Mouse (Mus musculus) heart, embryonic 14.5 days (tissue): Measurements from ENCODE around the gene Tubg2. TPM values are rescaled to one million over a fixed set of nuclear protein-coding genes. Genes with fewer than 3 reads are reported as not detected.
A peak's percentile ranks its signal among the peaks of the same experiment; 100 is the strongest.

Source experiments
- ATAC-seq: fragments of 200-750 bp; cut with Nextera tagmentation; 2 replicates; pipeline ENCODE4 v1.8.0; 2017; ENCODE audit warnings: low read depth, moderate TSS enrichment; ENCODE audit not compliant: insufficient number of reproducible peaks, insufficient read depth, low FRiP score
- H3K27ac ChIP-seq, 2 experiments: fragments of 200-500 bp in 1 of 2; fragments of 300-500 bp in 1 of 2; sonication (generic) in 1 of 2; replicated peaks in 1 of 2; 2 replicates each; pipeline ENCODE4 v1.5.1; 2012 to 2014; ENCODE audit warnings: low read depth in 2 of 2, low read length in 2 of 2, control low read depth in 1 of 2, mild to moderate bottlenecking in 1 of 2, mixed read lengths in 1 of 2; ENCODE audit not compliant: control insufficient read depth in 1 of 2, insufficient read depth in 1 of 2
- H3K27me3 ChIP-seq: fragments of 300-500 bp; sonication (generic); 2 replicates; pipeline ENCODE4 v1.6.1; 2014; ENCODE audit warnings: mild to moderate bottlenecking, low read length, control low read depth; ENCODE audit not compliant: control insufficient read depth, insufficient read depth
- H3K36me3 ChIP-seq: fragments of 300-500 bp; sonication (generic); 2 replicates; pipeline ENCODE4 v1.6.1; 2014; ENCODE audit warnings: mild to moderate bottlenecking, control low read depth, low read length, mixed read lengths; ENCODE audit not compliant: control insufficient read depth, insufficient read depth
- H3K4me1 ChIP-seq, 2 experiments: fragments of 200-500 bp in 1 of 2; fragments of 300-500 bp in 1 of 2; sonication (generic) in 1 of 2; 2 replicates each; pipeline ENCODE4 v1.6.1; 2012 to 2014; ENCODE audit warnings: low read length in 2 of 2, control low read depth in 1 of 2, mixed read lengths in 1 of 2; ENCODE audit not compliant: control insufficient read depth in 2 of 2, insufficient read depth in 2 of 2
- H3K4me2 ChIP-seq: fragments of 300-500 bp; sonication (generic); 2 replicates; pipeline ENCODE4 v1.6.1; 2014; ENCODE audit warnings: mild to moderate bottlenecking, low read length
- H3K4me3 ChIP-seq, 2 experiments: fragments of 200-500 bp in 1 of 2; fragments of 300-500 bp in 1 of 2; sonication (generic) in 1 of 2; 2 replicates each; pipeline ENCODE4 v1.5.1; 2012 to 2014; ENCODE audit warnings: low read length in 2 of 2, mild to moderate bottlenecking in 2 of 2, control low read depth in 1 of 2, low read depth in 1 of 2, moderate library complexity in 1 of 2; ENCODE audit not compliant: control insufficient read depth in 1 of 2, insufficient read depth in 1 of 2
- H3K9ac ChIP-seq: fragments of 300-500 bp; sonication (generic); 2 replicates; pipeline ENCODE4 v1.6.1; 2014; ENCODE audit warnings: mild to moderate bottlenecking, low read length
- H3K9me3 ChIP-seq: fragments of 300-500 bp; sonication (generic); 2 replicates; pipeline ENCODE4 v1.6.1; 2016; ENCODE audit warnings: low read length, control low read depth; ENCODE audit not compliant: control insufficient read depth
- WGBS: fragments of 180-500 bp; shearing (Covaris S2); extraction: QIAGEN DNeasy Blood & Tissue Kit; methylation state at CpG from one replicate; pipeline ENCODE4 v1.1.7; 2014; 5-methylcytosine and 5-hydroxymethylcytosine counted together
- polyA plus RNA-seq: library from polyadenylated mRNA; unstranded; fragments of >200 nt; fragmentation: Nextera tagmentation; extraction: Ambion mirVana; gene quantifications from 2 replicates; pipeline ENCODE4 v1.2.1, GENCODE M21; 2014

Gene Tubg2
- polyA plus RNA-seq, 1 experiment from 2014 or later, result 4.1 TPM

DNA sequence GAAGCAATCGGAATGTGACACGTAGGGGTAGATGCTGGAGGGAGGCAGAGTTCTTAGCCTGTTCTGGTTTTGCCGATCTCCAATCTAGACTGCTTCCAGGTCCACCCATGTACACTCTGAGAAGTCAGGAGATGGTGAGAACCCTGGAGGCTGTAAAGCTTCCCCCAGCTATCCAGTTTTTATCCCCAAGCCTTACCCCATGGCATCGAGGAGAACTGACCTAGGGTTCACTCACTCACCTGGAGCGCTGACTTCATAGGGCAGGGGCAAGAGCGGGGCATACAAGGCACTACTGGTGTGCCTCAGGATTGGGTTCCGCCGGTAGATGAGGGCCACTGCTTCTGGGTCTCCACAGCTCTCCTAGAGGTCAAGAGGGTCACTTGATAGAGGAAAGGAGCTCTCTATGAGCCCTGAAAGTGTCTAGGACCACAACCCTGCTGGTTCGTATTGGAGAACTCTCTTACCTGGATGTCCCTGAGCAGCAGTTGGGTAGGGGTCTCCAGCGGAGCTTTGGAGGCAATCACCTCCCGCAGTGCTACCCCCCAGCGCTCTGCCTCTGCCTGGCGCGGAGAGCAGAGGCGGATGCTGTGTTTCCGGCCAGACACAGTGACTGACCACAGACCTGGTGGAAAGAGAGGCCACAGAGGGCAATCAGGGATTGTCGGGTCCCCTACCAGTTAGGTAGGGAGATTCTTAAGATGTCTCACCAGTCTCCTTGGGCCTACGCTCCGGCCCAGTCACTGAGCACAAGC is 11.7 kb downstream of the Tubg2 start:
- WGBS, result 75% methylated on average over 19 of the region's 19 CpGs
- Histone ChIP-seq H3K27me3 (peaks cover 42% of the 10 kb centered on the region), H3K9me3 (no peaks in the 10 kb centered on the region), H3K4me2 (no peak overlapping the region), H3K36me3 (peaks cover 60% of the 10 kb centered on the region), H3K27ac (no peak overlapping the region), H3K9ac (no peak overlapping the region), H3K4me1 (peaks cover 14 to 27% of the 10 kb centered on the region in 2 experiments), H3K4me3 (no peak overlapping the region)
- ATAC-seq, result no peak

DNA sequence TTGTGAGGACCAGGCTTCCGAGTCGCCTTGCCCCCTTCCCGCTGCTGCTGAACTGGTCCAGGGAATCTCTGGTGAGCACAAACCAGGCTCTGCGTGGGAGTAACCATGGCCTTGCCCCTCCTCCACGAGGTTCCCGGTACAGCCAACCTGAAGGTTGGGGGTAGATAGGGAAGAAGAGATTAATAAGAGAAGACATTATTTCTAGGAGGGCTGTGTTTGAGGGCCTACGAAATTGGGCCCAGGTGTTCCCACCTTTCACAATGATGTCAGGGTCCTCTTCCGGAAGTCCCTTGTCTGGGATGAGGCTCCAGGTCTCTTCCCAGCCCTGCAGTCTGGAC is 12.2 kb downstream of the Tubg2 start:
- H3K27ac ChIP-seq, result no peak overlapping the region
- ATAC-seq, result no peak
- no peaks in the 10 kb centered on the region for H3K9me3 ChIP-seq
- H3K27me3 ChIP-seq, result peaks cover 42% of the 10 kb centered on the region
- H3K4me3 ChIP-seq, result no peak overlapping the region
- peaks cover 15 to 32% of the 10 kb centered on the region in 2 experiments for H3K4me1 ChIP-seq
- peaks cover 54% of the 10 kb centered on the region for H3K36me3 ChIP-seq
- no peak overlapping the region for H3K4me2 ChIP-seq
- H3K9ac ChIP-seq, result no peak overlapping the region
- 59% methylated on average over 8 of the region's 8 CpGs for WGBS

DNA sequence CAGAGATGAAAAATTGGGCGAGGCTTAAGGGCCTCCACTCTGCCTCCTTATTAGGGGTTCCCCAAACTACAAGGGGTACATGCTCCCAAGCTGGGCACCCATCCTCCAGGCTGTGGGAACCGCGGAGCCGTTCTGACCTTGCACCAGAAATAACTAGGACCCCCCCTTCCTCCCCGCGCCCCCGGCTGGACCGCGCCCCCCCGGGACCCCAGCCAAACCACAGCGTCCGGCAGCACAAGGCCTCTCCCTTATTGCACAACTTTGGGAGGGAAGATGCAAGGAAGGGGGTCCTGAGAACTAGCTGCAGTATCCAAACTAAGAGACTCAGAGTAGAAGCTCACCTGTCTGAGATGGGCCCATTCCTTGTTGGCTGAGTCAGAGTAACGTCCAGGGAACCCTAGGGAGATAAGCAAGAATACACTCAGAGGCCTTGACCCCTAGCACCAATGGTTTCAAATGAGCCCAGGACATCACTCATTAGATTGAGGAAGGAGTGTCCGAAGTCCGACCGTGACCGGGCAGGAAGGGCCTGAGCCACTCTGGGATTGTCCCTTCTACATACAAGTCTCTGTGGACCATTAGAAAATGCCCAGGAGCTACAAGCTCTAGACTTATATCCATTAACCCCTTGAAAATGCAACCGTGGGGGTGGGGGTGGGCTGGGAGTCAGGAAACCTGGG is 12.7 kb downstream of the Tubg2 start:
- Histone ChIP-seq H3K9ac (no peak overlapping the region), H3K4me3 (no peak overlapping the region), H3K27me3 (peaks cover 39% of the 10 kb centered on the region), H3K4me2 (no peak overlapping the region; the same call in 1 of the 2 replicates), H3K36me3 (peaks cover 49% of the 10 kb centered on the region), H3K9me3 (no peaks in the 10 kb centered on the region), H3K4me1 (peaks cover 19 to 37% of the 10 kb centered on the region in 2 experiments), H3K27ac (no peak overlapping the region)
- no peak for ATAC-seq
- 76% methylated on average over 18 of the region's 18 CpGs for WGBS

DNA sequence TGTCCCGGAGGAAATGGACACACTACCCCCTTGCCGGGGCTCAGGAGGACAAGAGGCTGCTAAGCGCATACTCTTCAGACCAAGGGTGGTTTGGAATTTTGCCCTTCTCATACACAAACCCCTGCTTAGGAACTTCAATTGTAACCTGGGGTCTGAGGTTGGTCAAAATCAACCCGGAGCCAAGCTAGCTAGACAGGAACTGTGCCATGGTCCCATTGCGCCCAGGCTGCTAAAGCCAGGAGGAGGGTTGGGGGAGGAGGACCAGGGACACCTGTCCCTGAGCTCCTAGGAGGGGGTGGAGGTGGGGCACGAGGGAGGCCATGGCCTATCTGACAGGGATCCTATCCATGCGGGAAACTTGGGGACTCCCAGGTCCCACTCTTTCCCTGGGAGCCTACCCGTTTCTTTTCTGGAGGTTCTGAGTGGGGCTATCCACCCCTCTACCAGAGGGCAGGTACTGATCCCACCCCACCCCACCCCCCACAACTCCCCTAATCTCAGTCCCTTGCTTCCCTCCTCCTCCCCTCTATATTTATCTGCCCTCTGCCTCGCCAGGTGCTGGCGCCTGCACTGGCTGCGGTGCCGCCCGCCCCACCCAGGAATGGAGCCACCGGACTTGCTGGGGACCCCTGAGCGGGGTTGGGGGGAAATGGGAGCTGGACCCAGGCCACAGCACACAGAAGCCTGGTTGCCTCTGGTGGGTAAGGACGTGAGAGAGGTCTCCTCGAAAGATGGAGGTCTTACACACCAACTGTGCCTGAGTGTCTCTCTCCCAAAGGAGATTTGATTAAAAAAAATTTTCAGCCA is 13.8 kb downstream of the Tubg2 start:
- peaks cover 29 to 46% of the 10 kb centered on the region in 2 experiments for H3K4me1 ChIP-seq
- no peaks in the 10 kb centered on the region for H3K9me3 ChIP-seq
- H3K9ac ChIP-seq, result peak overlapping the region; percentile 82
- peaks cover 31% of the 10 kb centered on the region for H3K27me3 ChIP-seq
- peaks cover 39% of the 10 kb centered on the region for H3K36me3 ChIP-seq
- peak overlapping the region; percentile 70 to 82 for H3K4me3 ChIP-seq
- WGBS, result 20% methylated on average over 17 of the region's 17 CpGs
- H3K27ac ChIP-seq, result no peak overlapping the region
- peak overlapping the region; percentile 98 for H3K4me2 ChIP-seq
- ATAC-seq, result no peak

DNA sequence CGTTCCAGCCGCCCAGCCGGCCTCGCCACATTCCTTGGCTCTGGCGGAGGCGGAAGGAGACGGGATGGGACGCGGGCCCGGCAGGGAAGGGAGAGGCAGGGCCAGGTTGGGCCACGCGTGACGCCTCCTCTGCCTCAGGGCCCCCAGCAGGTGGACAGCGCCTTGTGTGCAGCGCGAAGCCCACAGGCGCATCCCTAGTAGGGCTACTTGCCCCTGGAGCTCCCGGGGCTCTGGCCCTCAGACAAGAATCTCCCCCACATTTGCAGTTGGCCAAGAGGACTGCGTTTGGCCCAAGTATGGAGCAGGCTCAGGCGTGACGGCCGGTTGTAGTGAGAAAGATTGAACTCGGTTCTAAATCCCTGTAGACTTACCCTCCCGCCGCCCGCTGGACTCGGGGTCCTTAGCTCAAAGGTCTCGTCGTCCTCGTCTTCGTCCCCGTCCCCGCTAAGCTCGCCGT is 14.7 kb downstream of the Tubg2 start, which contains the start of gene Cntnap1:
Cntnap1 (plus strand) TSS at position 170 of the 457 bp plus-strand sequence.
- peak within 1 kb of the TSS; percentile 98 for H3K4me2 ChIP-seq
- H3K36me3 ChIP-seq, result peaks cover 30% of the 10 kb centered on the region
- H3K27me3 ChIP-seq, result peaks cover 26% of the 10 kb centered on the region
- H3K27ac ChIP-seq, result peak within 1 kb of the TSS; percentile 77 to 86
- peaks cover 30 to 50% of the 10 kb centered on the region in 2 experiments for H3K4me1 ChIP-seq
- peak within 1 kb of the TSS; percentile 82 for H3K9ac ChIP-seq
- WGBS, result 0% methylated on average over 35 of the region's 35 CpGs
- ATAC-seq, result no peak
- peak within 1 kb of the TSS; percentile 70 to 82 for H3K4me3 ChIP-seq
- no peaks in the 10 kb centered on the region for H3K9me3 ChIP-seq

DNA sequence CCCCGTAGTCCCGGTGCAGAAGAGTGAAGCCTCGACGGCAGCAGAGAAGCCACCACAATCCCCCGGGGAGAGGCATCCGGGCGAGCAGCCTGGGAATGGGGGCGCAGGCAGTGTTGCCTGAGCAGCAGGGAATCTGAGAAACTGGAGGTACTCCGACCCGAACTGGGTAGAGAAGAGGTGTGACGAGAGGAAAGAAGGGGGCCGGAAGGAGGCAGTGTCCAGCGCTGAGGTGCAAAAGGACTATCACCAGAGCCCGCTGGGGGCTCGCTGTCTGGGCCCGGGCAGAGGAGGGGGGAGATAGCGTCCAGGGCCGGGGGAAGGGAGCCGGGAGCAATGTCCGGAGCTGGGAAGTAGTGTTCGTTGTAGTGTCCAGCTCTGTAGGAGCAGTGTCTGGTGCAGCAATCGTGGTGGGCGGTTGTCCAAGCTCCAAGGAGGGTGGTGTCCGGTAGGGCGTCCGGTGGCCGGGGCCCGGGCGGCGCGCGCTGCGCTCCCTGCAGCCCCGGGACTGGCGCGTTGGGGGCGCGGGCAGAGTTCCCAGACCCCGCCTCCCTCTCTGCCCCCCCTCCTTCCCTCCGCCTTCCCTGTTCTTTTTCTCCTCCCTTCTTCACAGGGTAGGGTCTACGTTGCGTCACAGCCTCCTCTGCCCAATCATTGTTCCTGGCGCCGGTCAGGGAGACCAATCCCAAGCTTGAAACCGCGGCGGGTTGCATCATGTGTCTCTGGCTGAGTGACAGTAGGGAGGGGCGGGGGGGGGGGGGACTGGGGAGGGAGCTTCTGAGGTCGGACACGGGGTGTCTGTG is 15.3 kb downstream of the Tubg2 start, which contains the start of gene Plekhh3:
Plekhh3 (minus strand) TSS at position 541 of the 800 bp plus-strand sequence.
- Histone ChIP-seq H3K36me3 (peaks cover 24% of the 10 kb centered on the region), H3K9me3 (no peaks in the 10 kb centered on the region), H3K27ac (peak within 1 kb of the TSS; percentile 86), H3K4me2 (peak within 1 kb of the TSS; percentile 98), H3K4me3 (peak within 1 kb of the TSS; percentile 70 to 82), H3K4me1 (peaks cover 31 to 57% of the 10 kb centered on the region in 2 experiments), H3K9ac (peak within 1 kb of the TSS; percentile 82), H3K27me3 (peaks cover 25% of the 10 kb centered on the region)
- WGBS, result 0% methylated on average over 46 of the region's 50 CpGs
- peak; percentile 93 for ATAC-seq
